Mouse (Mus musculus) midbrain, embryonic 16.5 days (tissue): Measurements from ENCODE around the gene Dbndd2. TPM values are rescaled to one million over a fixed set of nuclear protein-coding genes. Genes with fewer than 3 reads are reported as not detected.

Source experiments
- ATAC-seq: fragments of 200-750 bp; cut with Nextera tagmentation; 2 replicates; pipeline ENCODE4 v1.8.0; 2017; ENCODE audit warnings: moderate TSS enrichment
- H3K27ac ChIP-seq: fragments of 300-500 bp; sonication (generic); 2 replicates; pipeline ENCODE4 v1.5.1; 2014; ENCODE audit warnings: mild to moderate bottlenecking, low read length, mixed read lengths
- H3K27me3 ChIP-seq: fragments of 300-500 bp; sonication (generic); 2 replicates; pipeline ENCODE4 v1.6.1; 2014; ENCODE audit warnings: low read depth, low read length, mixed read lengths; ENCODE audit not compliant: control insufficient read depth, insufficient read depth
- H3K36me3 ChIP-seq: fragments of 300-500 bp; sonication (generic); 2 replicates; pipeline ENCODE4 v1.6.1; 2014; ENCODE audit warnings: mild to moderate bottlenecking, low read length, moderate library complexity, mixed read lengths; ENCODE audit not compliant: control insufficient read depth, insufficient read depth
- H3K4me1 ChIP-seq: fragments of 300-500 bp; sonication (generic); 2 replicates; pipeline ENCODE4 v1.6.1; 2014; ENCODE audit warnings: mild to moderate bottlenecking, low read length, mixed read lengths; ENCODE audit not compliant: control insufficient read depth, insufficient read depth
- H3K4me2 ChIP-seq: fragments of 300-500 bp; sonication (generic); 2 replicates; pipeline ENCODE4 v1.6.1; 2014; ENCODE audit warnings: mild to moderate bottlenecking, low read length, mixed read lengths
- H3K4me3 ChIP-seq: fragments of 300-500 bp; sonication (generic); 2 replicates; pipeline ENCODE4 v1.5.1; 2014; ENCODE audit warnings: low read depth, mild to moderate bottlenecking, low read length, moderate library complexity, mixed read lengths
- H3K9ac ChIP-seq: fragments of 300-500 bp; sonication (generic); 2 replicates; pipeline ENCODE4 v1.6.1; 2014; ENCODE audit warnings: low read depth, low read length, mixed read lengths
- H3K9me3 ChIP-seq: fragments of 300-500 bp; sonication (generic); replicated peaks from 2 replicates; pipeline ENCODE4 v1.6.1; 2014; ENCODE audit warnings: mild to moderate bottlenecking, low read length, mixed read lengths; ENCODE audit not compliant: control insufficient read depth, poor library complexity, severe bottlenecking
- WGBS: fragments of 180-500 bp; shearing (Covaris S2); extraction: QIAGEN DNeasy Blood & Tissue Kit; methylation state at CpG from one replicate; pipeline ENCODE4 v1.1.7; 2014; 5-methylcytosine and 5-hydroxymethylcytosine counted together
- polyA plus RNA-seq: library from polyadenylated mRNA; unstranded; fragments of >200 nt; fragmentation: Nextera tagmentation; extraction: Ambion mirVana; gene quantifications from 2 replicates; pipeline ENCODE4 v1.2.1, GENCODE M21; 2015

Dbndd2 gene
- polyA plus RNA-seq, 1 experiment from 2014 or later, result 17.8 TPM

- no peaks in the 10 kb centered on the region for H3K9me3 ChIP-seq
- H3K27me3 ChIP-seq, result no peaks in the 10 kb centered on the region
- ATAC-seq, result no peak
- no peak overlapping the region for H3K4me2 ChIP-seq
- no peak overlapping the region for H3K27ac ChIP-seq
- H3K4me3 ChIP-seq, result no peak overlapping the region
- WGBS, result 95% methylated on average over 4 of the region's 4 CpGs
- no peaks in the 10 kb centered on the region for H3K4me1 ChIP-seq
- peaks cover 41% of the 10 kb centered on the region for H3K36me3 ChIP-seq
- no peak overlapping the region for H3K9ac ChIP-seq
Observed at GRCm38 (mm10) chr2:164505619-164506347, 19.9 kb downstream of the Dbndd2 start.

- ATAC-seq, result no peak
Observed at GRCm38 (mm10) chr2:164507811-164508210, 21.9 kb downstream of the Dbndd2 start.

GRCm38 (mm10) chr2:164510621-164511190, 24.8 kb downstream of the Dbndd2 start:
- Histone ChIP-seq H3K27me3 (no peaks in the 10 kb centered on the region), H3K9ac (no peak overlapping the region), H3K4me2 (no peak overlapping the region), H3K4me3 (no peak overlapping the region), H3K27ac (no peak overlapping the region), H3K4me1 (no peaks in the 10 kb centered on the region), H3K9me3 (no peaks in the 10 kb centered on the region), H3K36me3 (no peaks in the 10 kb centered on the region)
- WGBS, result 49% methylated on average over 4 of the region's 5 CpGs
- no peak for ATAC-seq

More at GRCm38 (mm10) chr2:164507811-164508210, 21.9 kb downstream of the Dbndd2 start:
- no peak overlapping the region for H3K4me2 ChIP-seq
- H3K36me3 ChIP-seq, result peaks cover 25% of the 10 kb centered on the region
- H3K4me3 ChIP-seq, result no peak overlapping the region
- H3K9me3 ChIP-seq, result no peaks in the 10 kb centered on the region
- H3K9ac ChIP-seq, result no peak overlapping the region
- H3K4me1 ChIP-seq, result no peaks in the 10 kb centered on the region
- WGBS, result 78% methylated on average over 19 of the region's 19 CpGs
- no peaks in the 10 kb centered on the region for H3K27me3 ChIP-seq
- H3K27ac ChIP-seq, result no peak overlapping the region

- no peak overlapping the region for H3K4me2 ChIP-seq
- no peak overlapping the region for H3K9ac ChIP-seq
- no peak for ATAC-seq
- H3K9me3 ChIP-seq, result no peaks in the 10 kb centered on the region
- no peaks in the 10 kb centered on the region for H3K27me3 ChIP-seq
- 65% methylated on average over 11 of the region's 14 CpGs for WGBS
- no peaks in the 10 kb centered on the region for H3K36me3 ChIP-seq
- no peaks in the 10 kb centered on the region for H3K4me1 ChIP-seq
- no peak overlapping the region for H3K27ac ChIP-seq
- no peak overlapping the region for H3K4me3 ChIP-seq
Observed at GRCm38 (mm10) chr2:164512121-164512909, 26.4 kb downstream of the Dbndd2 start.

- no peak for ATAC-seq
- no peaks in the 10 kb centered on the region for H3K27me3 ChIP-seq
- no peak overlapping the region for H3K27ac ChIP-seq
- 76% methylated on average over 8 of the region's 8 CpGs for WGBS
- H3K9ac ChIP-seq, result no peak overlapping the region
- H3K9me3 ChIP-seq, result no peaks in the 10 kb centered on the region
- no peaks in the 10 kb centered on the region for H3K36me3 ChIP-seq
- H3K4me3 ChIP-seq, result no peak overlapping the region
- no peaks in the 10 kb centered on the region for H3K4me1 ChIP-seq
- no peak overlapping the region for H3K4me2 ChIP-seq
Observed at GRCm38 (mm10) chr2:164513389-164513788, 27.5 kb downstream of the Dbndd2 start.

GRCm38 (mm10) chr2:164514916-164515315, 29.0 kb downstream of the Dbndd2 start:
- H3K36me3 ChIP-seq, result no peaks in the 10 kb centered on the region
- H3K4me1 ChIP-seq, result no peaks in the 10 kb centered on the region
- H3K4me2 ChIP-seq, result no peak overlapping the region
- no peak overlapping the region for H3K27ac ChIP-seq
- ATAC-seq, result no peak
- no peaks in the 10 kb centered on the region for H3K9me3 ChIP-seq
- H3K27me3 ChIP-seq, result no peaks in the 10 kb centered on the region
- no peak overlapping the region for H3K4me3 ChIP-seq
- 79% methylated on average over 3 of the region's 3 CpGs for WGBS
- no peak overlapping the region for H3K9ac ChIP-seq

GRCm38 (mm10) chr2:164515897-164516296, 30.0 kb downstream of the Dbndd2 start:
- no peak for ATAC-seq
- Histone ChIP-seq H3K27me3 (no peaks in the 10 kb centered on the region), H3K9ac (no peak overlapping the region), H3K4me3 (no peak overlapping the region), H3K9me3 (no peaks in the 10 kb centered on the region), H3K27ac (no peak overlapping the region), H3K4me1 (no peaks in the 10 kb centered on the region), H3K36me3 (no peaks in the 10 kb centered on the region), H3K4me2 (no peak overlapping the region)
- 77% methylated on average over 9 of the region's 9 CpGs for WGBS

- ATAC-seq, result no peak
- Histone ChIP-seq H3K27ac (no peak overlapping the region), H3K4me3 (no peak overlapping the region), H3K9ac (no peak overlapping the region), H3K4me2 (no peak overlapping the region), H3K9me3 (no peaks in the 10 kb centered on the region), H3K36me3 (no peaks in the 10 kb centered on the region), H3K4me1 (no peaks in the 10 kb centered on the region), H3K27me3 (no peaks in the 10 kb centered on the region)
- WGBS, result 87% methylated on average over 11 of the region's 11 CpGs
Observed at GRCm38 (mm10) chr2:164516592-164516991, 30.7 kb downstream of the Dbndd2 start.
